Mouse (Mus musculus) megakaryocyte, adult 5-6 weeks (primary cell): ENCODE measurements around the gene Prkce. TPM values are rescaled to one million over a fixed set of nuclear protein-coding genes. Genes with fewer than 3 reads are reported as not detected.

Experiments
- ATAC-seq: 2 replicates; pipeline ENCODE4 v1.8.0; 2016; ENCODE audit warnings: mild to moderate bottlenecking, inconsistent platforms; ENCODE audit not compliant: poor library complexity, severe bottlenecking
- total RNA-seq, 2 experiments: library from RNA; stranded (forward) in 1 of 2; stranded (reverse) in 1 of 2; fragments of 153-499, 151-499 nt in 1 of 2; fragments of 221-1000, 200-1000 nt in 1 of 2; gene quantifications; 2 replicates each; pipeline versions ENCODE4 v1.2.3 to v1.2.4; 2015 to 2017

Prkce gene
- total RNA-seq, 2 experiments from 2014 or later: 3.5 to 8.1 TPM

DNA sequence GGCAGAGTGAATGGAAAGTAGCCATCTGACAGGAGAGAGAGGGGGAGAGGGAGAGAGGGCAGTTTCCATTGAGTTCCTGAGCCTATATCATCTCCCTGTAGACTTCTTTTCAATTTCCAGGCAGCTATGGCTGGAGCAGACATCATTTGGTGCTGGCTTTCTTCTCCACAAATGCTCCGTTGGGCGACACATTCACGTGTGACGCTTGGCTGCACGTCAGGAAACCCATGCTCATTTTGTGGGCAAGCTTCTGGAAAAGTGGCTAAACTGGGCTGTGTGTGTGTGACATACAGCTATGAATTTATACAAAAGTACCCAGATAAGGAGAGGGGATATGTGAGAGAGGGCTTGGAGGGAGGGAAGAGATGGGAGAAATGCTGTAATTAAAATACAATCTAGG lies 49.9 kb downstream of the Prkce start:
- no peak for ATAC-seq

- ATAC-seq: no peak
Observed at GRCm38 (mm10) chr17:86218553-86218952, 51.0 kb downstream of the Prkce start.

DNA sequence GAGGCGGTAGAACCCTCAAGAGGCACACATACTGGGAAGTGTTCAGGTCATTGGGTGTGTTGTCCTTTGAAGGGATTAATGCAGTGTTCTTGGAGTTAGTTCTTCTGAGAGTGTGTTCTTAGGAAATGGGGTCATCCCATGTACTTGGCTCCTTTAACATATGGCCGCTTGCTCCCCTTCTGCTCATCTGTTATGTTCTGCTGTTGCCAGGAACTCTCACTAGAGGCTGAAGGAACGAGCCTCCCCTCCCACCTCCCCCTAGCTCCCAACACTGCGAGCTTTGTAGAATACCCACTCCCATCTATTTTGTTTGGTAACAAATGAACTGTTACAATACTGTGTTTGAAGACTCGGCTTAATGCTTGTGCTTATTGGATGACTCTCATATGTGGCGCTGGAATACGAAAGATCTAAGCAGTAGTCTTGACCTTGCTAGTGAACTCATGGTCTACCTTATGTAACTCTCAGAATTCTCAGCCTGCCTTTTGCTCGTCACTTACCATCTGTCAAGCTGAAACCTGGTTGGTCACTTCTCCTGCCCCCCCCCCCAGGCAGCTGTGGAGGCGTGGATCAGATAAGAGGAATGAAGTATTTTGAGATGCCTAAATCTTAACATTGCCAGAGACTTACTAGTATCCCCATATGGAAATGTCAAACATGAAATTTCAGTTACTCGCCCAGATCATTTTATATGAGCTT lies 58.1 kb downstream of the Prkce start:
- no peak for ATAC-seq

DNA sequence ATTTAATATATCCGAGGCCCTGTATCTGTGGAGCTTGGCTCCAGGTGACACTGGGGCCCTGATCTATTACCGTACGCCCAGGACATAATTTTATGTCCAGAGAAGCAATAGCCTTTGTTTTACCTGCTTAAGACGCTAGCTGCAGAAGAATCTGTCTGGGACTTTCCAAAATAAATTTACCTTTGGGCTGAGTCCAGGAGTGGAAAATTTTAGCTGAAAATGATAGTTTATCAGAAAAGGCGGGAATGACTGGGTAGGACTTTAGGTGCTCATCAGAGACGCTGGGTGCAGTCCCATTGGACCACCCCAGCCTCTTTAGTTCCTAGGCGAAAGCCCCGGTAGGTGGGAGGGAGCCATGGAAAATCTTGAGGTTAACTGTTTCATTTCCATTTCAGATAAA lies 58.6 kb downstream of the Prkce start:
- ATAC-seq: no peak

- no peak for ATAC-seq
Observed at GRCm38 (mm10) chr17:86226635-86227034, 59.0 kb downstream of the Prkce start.

DNA sequence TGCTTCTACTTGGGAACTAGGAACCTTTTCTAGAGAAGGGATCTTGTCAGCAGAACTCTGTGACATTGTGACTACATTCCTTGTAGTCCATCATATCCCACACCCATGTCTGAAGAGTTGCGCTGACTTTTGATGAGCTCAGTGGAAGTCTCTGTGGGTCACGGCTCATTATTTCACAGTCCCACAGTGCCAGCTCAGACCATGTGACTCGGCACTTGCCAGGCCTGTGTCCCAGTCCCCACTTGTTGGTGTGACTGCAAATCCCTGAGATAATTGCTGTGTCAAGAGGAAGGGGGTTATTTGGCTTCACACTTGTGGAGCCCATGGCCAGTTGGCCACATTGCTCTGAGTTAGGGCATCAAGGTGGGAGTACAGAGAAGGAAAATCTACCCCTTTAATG lies 59.8 kb downstream of the Prkce start:
- ATAC-seq: no peak

DNA sequence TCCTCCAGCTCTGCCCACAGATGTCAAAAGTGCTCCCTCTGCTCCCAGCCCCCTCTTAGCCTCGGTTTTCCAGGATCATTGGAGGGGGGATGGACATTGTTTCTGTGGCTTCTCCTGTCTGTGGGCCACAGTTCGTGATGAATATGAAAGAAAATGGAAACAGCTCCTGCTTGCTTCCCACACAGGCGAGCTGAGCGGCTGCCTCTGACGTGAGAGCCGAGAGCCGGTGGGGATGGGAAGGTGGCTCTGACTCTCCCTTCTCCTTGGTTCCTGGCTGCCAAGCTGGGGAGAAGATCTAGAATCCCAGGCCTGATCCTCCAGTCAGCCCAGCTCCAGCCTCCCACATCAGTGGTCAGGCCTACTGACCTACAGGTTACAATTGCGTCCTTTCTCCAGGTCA lies 61.3 kb downstream of the Prkce start:
- no peak for ATAC-seq

DNA sequence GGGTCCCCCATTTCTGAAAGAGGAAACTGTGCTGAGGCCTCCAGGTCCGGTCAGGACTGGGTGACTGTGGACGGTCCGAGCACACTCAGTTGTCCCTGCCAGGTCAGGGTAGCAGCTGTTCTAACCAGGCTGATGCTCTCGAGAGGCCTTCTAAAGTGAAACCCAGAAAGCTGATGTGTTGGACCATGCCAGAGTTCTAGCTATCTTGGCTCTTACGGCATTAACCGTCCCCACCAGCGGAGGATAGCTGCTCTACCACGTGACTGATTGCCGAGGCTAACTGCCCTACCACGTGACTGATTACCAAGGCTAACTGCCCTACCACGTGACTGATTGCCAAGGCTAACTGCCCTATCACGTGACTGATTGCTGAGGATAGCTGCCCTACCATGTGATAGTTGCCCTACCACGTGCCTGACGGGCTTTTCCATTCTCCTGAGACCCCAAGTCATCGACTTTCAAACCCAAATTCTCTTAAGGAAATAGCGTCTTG lies 62.6 kb downstream of the Prkce start:
- ATAC-seq: no peak

DNA sequence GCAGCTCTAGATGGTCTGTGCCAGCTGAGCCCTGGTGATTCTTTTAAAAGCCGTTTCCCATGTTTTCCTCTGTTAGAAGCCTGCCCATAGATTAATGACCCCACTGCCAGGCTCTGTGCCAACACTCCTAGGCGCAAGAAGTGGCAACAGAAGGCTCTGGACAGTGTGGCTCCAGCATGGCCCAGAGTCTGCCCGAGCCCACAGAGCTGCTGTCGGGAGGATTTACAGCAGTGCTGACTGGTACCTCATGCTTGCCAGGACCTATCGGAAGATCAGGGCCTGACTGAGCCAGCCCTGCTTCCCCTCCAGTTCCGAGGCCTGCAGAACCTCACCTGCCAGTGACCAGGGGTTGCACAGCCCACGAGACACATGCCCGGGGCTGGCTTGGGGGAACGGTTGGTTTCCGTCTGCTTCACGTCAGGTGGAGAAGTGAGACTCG lies 64.2 kb downstream of the Prkce start:
- ATAC-seq: peak; percentile 53

- ATAC-seq: peak; percentile 80
Observed at GRCm38 (mm10) chr17:86232248-86232647, 64.7 kb downstream of the Prkce start.

DNA sequence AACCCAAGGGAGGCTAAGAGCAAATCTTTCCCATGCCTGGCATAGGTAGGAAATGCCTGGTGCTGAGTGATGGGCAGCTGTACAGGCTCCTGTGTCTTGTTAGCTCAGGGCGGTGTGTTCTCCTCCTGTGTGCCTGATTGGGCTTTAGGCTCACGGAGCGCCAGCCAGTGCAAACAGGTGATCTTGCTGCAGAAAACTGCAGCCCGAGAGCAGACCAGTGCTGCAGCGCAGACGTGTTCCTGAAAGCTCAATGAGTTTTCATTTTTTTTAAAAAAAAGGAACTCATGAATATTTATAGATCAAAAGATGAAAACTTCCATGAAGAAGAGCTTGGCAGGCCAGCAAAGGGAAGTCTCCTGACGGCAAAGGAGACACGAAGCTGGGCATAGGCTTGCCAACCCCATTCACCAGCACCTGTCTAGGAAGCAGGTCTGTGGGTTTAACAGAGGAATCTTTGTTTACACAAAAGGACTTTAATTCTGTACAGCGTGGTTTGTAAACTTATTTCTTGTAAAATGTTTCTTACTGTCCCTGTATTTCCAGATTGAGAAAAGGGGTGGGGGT lies 67.1 kb downstream of the Prkce start:
- no peak for ATAC-seq

GRCm38 (mm10) chr17:86236026-86236712 lies 68.6 kb downstream of the Prkce start:
- no peak for ATAC-seq

GRCm38 (mm10) chr17:86236861-86237763 lies 69.5 kb downstream of the Prkce start:
- ATAC-seq: peak; percentile 90

GRCm38 (mm10) chr17:86242291-86242690 lies 74.7 kb downstream of the Prkce start:
- no peak for ATAC-seq

- ATAC-seq: peak; percentile 84
Observed at GRCm38 (mm10) chr17:86243109-86243527, 75.5 kb downstream of the Prkce start.

GRCm38 (mm10) chr17:86244397-86244796 lies 76.8 kb downstream of the Prkce start:
- ATAC-seq: peak; percentile 55

DNA sequence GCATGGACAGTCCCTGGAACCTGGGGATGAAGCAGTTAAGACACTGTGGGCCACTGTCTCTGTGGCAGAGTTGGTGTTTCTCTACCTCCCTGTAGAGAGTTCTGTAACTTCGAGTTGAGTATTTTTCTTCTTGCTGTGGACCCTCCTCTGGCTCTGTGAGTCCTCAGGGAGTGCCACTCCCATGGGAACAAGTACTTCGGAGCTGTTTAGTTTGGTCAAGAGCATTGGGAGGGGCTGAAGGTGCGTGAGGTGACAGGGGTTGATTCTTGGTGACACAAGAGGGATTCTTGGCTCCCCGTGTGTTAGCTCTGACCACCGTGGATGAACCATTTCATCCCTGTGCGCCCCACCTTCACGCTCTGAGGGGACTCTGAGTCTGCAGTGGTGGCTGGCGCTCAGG lies 81.2 kb downstream of the Prkce start:
- no peak for ATAC-seq

GRCm38 (mm10) chr17:86249499-86250405 lies 82.2 kb downstream of the Prkce start:
- peak; percentile 73 for ATAC-seq

DNA sequence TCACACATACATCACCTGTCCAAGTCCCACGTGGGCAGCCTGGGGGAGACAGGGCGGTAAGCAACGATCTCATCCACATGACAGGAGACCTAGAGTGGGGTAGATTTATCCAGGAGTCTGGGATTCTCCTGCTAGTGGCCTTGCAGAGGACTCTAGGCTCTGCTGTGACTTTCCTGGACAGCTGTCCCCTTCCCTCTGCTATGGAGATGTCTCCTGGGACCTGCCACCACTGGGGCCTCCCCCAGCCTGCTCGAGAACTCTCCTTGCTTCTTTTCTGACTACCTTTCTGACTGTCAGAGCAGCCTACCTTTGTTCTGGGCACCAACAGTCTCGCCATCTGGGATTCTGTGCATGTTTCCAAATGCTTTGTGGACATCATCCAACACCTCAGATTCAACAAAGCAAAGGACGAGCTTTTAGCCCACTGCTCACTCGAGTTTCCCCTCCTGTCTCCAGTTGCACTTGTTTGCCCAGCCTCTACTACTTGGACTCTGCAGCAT lies 82.9 kb downstream of the Prkce start:
- no peak for ATAC-seq

GRCm38 (mm10) chr17:86253884-86254283 lies 86.3 kb downstream of the Prkce start:
- no peak for ATAC-seq
